Mouse (Mus musculus) kidney, embryonic 14.5 days (tissue): ENCODE data around the gene Farp1. TPM values are rescaled to one million over a fixed set of nuclear protein-coding genes. Genes with fewer than 3 reads are reported as not detected.
A peak's percentile ranks its signal among the peaks of the same experiment; 100 is the strongest.
"Not testable (repeated sequence)": the region's sequence is repeated elsewhere in the genome, so short reads cannot be mapped to it uniquely, and the experiment has no call there.

ENCODE experiments used
- ATAC-seq: fragments of 200-750 bp; cut with Nextera tagmentation; 2 replicates; pipeline ENCODE4 v1.8.0; 2017; ENCODE audit warnings: moderate number of reproducible peaks, mild to moderate bottlenecking, moderate TSS enrichment, moderate library complexity; ENCODE audit not compliant: low FRiP score, low TSS enrichment
- H3K27ac ChIP-seq: fragments of 300-500 bp; sonication (generic); 2 replicates; pipeline ENCODE4 v1.5.1; 2014; ENCODE audit warnings: low read depth, mild to moderate bottlenecking, low read length, moderate library complexity, mixed read lengths
- H3K27me3 ChIP-seq: fragments of 300-500 bp; sonication (generic); 2 replicates; pipeline ENCODE4 v1.6.1; 2014; ENCODE audit warnings: mild to moderate bottlenecking, low read length; ENCODE audit not compliant: control insufficient read depth, insufficient read depth
- H3K36me3 ChIP-seq: fragments of 300-500 bp; sonication (generic); 2 replicates; pipeline ENCODE4 v1.6.1; 2014; ENCODE audit warnings: low read length, mixed read lengths; ENCODE audit not compliant: control insufficient read depth, insufficient read depth
- H3K4me1 ChIP-seq: fragments of 300-500 bp; sonication (generic); 2 replicates; pipeline ENCODE4 v1.6.1; 2014; ENCODE audit warnings: low read length, mixed read lengths; ENCODE audit not compliant: control insufficient read depth, insufficient read depth
- H3K4me2 ChIP-seq: fragments of 300-500 bp; sonication (generic); replicated peaks from 2 replicates; pipeline ENCODE4 v1.6.1; 2014; ENCODE audit warnings: low read depth, mild to moderate bottlenecking, low read length
- H3K4me3 ChIP-seq: fragments of 300-500 bp; sonication (generic); 2 replicates; pipeline ENCODE4 v1.5.1; 2014; ENCODE audit warnings: mild to moderate bottlenecking, low read length
- H3K9ac ChIP-seq: fragments of 300-500 bp; sonication (generic); 2 replicates; pipeline ENCODE4 v1.6.1; 2014; ENCODE audit warnings: low read depth, mild to moderate bottlenecking, low read length, moderate library complexity
- H3K9me3 ChIP-seq: fragments of 300-500 bp; sonication (generic); 2 replicates; pipeline ENCODE4 v1.6.1; 2016; ENCODE audit warnings: low read length; ENCODE audit not compliant: control insufficient read depth
- WGBS: fragments of 180-500 bp; shearing (Covaris S2); extraction: QIAGEN DNeasy Blood & Tissue Kit; methylation state at CpG from one replicate; pipeline ENCODE4 v1.1.7; 2014; 5-methylcytosine and 5-hydroxymethylcytosine counted together
- polyA plus RNA-seq: library from polyadenylated mRNA; unstranded; fragments of >200 nt; fragmentation: Nextera tagmentation; extraction: Ambion mirVana; gene quantifications from 2 replicates; pipeline ENCODE4 v1.2.1, GENCODE M21; 2014

Gene Farp1
- polyA plus RNA-seq, 1 experiment from 2014 or later: 43.3 TPM

DNA sequence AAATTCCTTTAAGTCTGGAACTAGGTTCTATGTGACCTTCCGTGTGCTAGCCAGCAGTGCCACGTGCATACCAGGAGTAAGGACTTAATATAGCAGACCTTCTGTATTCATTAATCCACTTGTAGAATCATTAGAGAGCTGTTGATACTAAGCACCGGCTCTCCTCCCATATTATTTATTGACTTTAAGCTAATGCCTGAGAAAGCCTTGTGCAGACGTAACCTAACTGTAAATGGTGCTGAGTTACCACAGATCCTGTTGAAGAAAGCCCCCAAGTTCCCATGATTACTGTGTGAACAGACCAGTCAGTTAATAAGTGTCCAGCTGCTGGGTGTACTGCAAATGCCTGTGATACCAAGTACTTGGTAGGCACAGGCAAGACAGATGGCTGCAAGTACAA, 81.7 kb downstream of the Farp1 start:
- Histone ChIP-seq H3K36me3 (peaks cover 6% of the 10 kb centered on the region; the same call in 1 of the 2 replicates), H3K27ac (no peak overlapping the region), H3K4me2 (no peak overlapping the region), H3K9me3 (no peaks in the 10 kb centered on the region), H3K27me3 (no peaks in the 10 kb centered on the region), H3K9ac (no peak overlapping the region), H3K4me1 (peaks cover 18% of the 10 kb centered on the region; the same call in 1 of the 2 replicates), H3K4me3 (no peak overlapping the region)
- 66% methylated on average over 4 of the region's 4 CpGs for WGBS
- peak; percentile 20; the same call in 1 of the 2 replicates for ATAC-seq

DNA sequence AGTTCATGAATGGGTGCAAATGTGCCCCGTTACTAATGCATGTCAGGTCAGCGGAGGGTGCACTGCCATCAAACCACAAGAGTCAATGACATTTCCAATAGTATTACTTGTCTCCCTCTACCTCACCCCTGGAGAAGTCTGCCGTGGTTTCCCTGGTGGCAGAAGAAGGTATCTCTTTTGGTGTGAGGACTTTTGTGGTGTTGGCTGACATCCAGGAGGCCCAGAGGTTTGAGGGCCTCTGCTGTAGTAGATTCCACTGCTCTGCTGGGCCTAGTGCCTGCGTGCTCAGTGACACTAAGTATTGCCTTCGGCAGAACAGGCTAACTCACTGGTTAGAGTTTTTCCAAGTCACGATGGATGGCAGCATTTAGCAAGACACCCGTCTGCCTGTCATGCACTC, 83.9 kb downstream of the Farp1 start:
- Histone ChIP-seq H3K9me3 (no peaks in the 10 kb centered on the region), H3K4me1 (peaks cover 32% of the 10 kb centered on the region), H3K27ac (no peak overlapping the region), H3K36me3 (peaks cover 5% of the 10 kb centered on the region; the same call in 1 of the 2 replicates), H3K9ac (no peak overlapping the region), H3K4me3 (no peak overlapping the region), H3K4me2 (no peak overlapping the region), H3K27me3 (no peaks in the 10 kb centered on the region)
- ATAC-seq: no peak
- 74% methylated on average over 7 of the region's 7 CpGs for WGBS

DNA sequence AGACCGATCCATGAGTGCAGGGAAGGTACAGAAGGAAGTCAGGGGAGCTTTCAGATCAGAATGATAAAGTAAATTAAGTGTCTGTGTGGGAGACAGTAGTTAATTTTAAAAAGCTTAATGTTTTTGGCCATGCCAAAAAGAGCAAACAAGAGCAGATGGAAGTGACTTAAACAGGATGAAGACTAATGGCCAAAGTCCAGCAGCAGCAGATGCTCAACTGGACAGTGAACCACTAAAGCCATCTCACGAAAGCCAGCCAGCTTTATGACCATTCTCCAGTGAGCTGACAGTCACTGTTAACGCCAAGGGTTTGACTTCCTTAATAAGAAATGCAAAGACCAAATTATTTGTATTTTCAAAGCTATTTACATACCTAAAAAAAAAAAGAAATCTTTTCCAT, 86.7 kb downstream of the Farp1 start:
- Histone ChIP-seq H3K9ac (no peak overlapping the region), H3K27ac (no peak overlapping the region), H3K4me3 (no peak overlapping the region), H3K9me3 (no peaks in the 10 kb centered on the region), H3K4me1 (peaks cover 37% of the 10 kb centered on the region), H3K36me3 (no peaks in the 10 kb centered on the region), H3K4me2 (no peak overlapping the region), H3K27me3 (no peaks in the 10 kb centered on the region)
- ATAC-seq: no peak
- 41% methylated on average over 3 of the region's 3 CpGs for WGBS

DNA sequence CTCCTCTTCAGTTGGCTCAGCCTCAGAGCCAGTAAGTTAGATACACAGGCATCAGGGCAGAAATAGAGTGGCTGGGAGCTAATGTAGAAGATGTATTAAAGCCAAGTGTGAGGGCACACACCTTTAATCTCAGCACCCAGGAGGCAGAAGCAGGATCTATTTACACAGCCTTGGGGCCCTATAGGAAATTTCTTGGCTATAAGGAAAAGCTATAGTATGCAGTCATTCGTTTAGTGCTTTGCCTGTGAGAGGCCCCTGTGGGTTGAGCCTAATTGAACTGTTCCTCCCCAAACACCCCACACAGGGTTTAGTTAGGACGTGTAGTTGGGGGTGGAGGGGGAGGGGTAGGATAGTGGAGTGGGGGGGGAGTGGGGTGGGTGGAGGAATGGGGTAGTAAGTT, 87.9 kb downstream of the Farp1 start:
- Histone ChIP-seq H3K9ac (no peak overlapping the region), H3K4me1 (peaks cover 39% of the 10 kb centered on the region), H3K36me3 (no peaks in the 10 kb centered on the region), H3K9me3 (no peaks in the 10 kb centered on the region), H3K27me3 (no peaks in the 10 kb centered on the region), H3K4me3 (no peak overlapping the region), H3K27ac (peak overlapping the region; percentile 43; the same call in 1 of the 2 replicates), H3K4me2 (no peak overlapping the region)
- no peak for ATAC-seq
- 15% methylated on average over 2 of the region's 2 CpGs for WGBS

DNA sequence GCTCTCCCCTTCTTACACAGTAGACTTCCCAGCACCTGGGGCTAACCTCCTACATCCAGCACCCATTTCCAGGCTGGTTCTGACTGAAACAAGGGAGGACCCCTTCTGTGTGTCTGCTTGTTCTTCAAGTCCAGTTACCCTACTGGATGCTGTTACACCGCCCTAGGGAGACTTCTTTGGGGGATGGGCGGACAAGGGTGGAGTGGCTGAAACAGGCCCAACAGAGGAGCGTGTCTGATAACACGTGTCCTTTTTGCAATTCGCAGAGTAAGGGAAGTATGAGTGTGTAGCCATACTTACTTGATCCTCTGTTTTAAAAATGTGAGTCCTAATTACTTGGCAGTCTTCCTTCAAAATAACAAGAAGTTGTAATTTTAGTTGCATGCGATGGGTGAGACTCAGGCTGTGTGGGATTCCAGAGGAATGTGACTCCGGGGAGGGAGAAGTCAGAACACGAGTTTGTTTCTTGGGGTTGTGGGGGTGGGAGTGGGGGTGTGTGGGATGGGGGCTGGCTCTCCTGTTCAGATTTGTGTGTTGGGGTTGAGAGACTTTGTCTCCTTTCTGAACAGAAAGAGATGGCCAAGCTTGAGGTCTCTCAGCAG, 89.5 kb downstream of the Farp1 start:
- no peaks in the 10 kb centered on the region for H3K36me3 ChIP-seq
- no peak overlapping the region for H3K9ac ChIP-seq
- ATAC-seq: no peak
- no peak overlapping the region for H3K4me2 ChIP-seq
- no peaks in the 10 kb centered on the region for H3K27me3 ChIP-seq
- no peaks in the 10 kb centered on the region for H3K9me3 ChIP-seq
- H3K4me3 ChIP-seq: no peak overlapping the region
- whole genome bisulfite sequencing: 72% methylated on average over 8 of the region's 8 CpGs
- H3K27ac ChIP-seq: no peak overlapping the region
- H3K4me1 ChIP-seq: peaks cover 51% of the 10 kb centered on the region

DNA sequence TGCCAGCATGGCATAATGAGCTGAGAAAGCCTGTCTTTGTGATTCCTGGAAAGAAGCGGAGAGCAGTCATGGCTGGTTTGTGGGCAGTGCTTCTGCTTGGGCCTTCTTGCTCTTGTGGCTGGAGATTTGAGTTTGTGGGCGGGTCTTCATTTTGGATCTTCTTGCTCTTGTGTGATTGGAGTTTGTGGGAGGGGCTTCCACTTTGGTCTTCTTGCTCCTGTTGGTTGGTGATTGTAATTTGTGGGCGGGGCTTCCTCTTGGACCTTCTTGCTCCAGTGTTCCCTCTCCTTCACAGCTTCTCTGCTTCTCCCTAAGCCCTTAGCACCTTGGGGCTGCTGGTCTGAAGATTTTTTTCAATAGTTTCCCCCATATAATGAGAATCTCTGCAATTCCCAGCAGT, 90.7 kb downstream of the Farp1 start:
- no peaks in the 10 kb centered on the region for H3K27me3 ChIP-seq
- no peaks in the 10 kb centered on the region for H3K9me3 ChIP-seq
- no peak overlapping the region for H3K4me3 ChIP-seq
- ATAC-seq: no peak
- no peaks in the 10 kb centered on the region for H3K36me3 ChIP-seq
- no peak overlapping the region for H3K27ac ChIP-seq
- H3K9ac ChIP-seq: no peak overlapping the region
- H3K4me1 ChIP-seq: peaks cover 55% of the 10 kb centered on the region
- WGBS: 93% methylated on average over 3 of the region's 3 CpGs
- no peak overlapping the region for H3K4me2 ChIP-seq

DNA sequence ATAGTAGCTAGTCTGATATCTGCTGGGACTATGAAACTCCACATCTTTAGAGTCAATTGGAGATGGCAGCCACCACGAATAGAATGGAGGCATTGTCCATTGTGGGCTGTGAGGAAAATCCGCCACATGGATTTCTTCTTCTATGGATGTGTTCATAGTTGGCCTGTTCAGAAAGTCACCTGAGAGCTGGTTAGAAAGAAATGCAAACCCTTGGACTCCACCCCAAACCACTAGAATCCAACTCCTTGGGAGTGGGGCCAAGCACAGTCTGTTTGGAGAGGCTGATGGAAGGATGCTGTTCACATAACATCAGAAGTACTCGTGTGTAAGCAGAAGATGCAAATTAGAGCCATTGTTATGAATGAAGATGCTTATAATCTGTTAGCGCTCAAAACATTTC, 91.3 kb downstream of the Farp1 start:
- ATAC-seq: no peak
- no peaks in the 10 kb centered on the region for H3K36me3 ChIP-seq
- no peak overlapping the region for H3K4me2 ChIP-seq
- no peak overlapping the region for H3K4me3 ChIP-seq
- H3K27ac ChIP-seq: no peak overlapping the region
- peaks cover 61% of the 10 kb centered on the region for H3K4me1 ChIP-seq
- 94% methylated on average over 4 of the region's 4 CpGs for WGBS
- no peaks in the 10 kb centered on the region for H3K9me3 ChIP-seq
- H3K27me3 ChIP-seq: no peaks in the 10 kb centered on the region
- H3K9ac ChIP-seq: no peak overlapping the region

DNA sequence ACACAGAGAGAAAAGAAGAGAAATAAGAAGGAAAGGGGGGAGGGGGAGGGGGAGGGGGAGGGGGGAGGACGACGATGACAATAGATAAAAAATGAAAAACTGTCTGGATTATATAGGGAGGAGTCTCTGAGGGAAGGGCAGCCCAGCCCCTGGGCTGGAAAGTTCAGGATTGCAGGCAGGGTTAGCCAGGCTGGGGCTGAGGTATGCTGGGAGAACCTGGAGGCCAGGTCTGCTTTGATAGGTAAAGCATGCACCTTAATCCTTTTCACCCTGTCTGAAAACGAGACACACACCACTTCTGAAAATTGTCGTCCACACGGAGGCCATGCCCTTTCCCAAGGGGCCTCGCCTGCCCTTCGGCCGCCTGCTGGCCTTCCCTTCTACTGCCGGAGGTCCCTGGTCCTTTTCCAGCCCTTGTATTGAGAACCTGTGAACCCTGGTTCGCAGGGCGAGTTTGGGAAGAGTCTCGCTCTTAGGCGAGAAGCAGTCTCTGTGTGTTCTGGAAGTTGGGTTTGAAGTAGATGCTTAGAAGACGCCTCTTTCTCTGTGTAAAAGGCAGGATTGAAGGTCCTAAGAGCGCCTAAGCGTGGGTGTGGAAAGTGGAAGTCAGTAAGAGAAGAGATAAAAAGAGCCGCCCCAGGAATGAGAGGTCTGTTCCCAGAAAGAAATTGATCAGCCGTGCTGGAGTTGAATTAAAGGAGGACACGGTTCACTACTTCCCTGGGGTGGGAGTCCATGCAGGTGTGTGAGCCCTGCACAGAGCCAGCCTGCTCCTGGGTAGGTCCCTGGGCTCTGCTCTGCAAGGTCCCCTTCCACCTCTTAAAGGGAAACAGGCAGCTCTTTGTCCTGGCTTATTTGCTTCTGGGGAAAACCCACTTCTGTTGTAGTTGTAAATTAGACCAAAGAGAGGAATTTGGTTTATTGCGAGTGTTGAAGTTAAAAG, 94.1 kb downstream of the Farp1 start:
- peak; percentile 92 for ATAC-seq
- no peak overlapping the region for H3K4me3 ChIP-seq
- peaks cover 47% of the 10 kb centered on the region for H3K4me1 ChIP-seq
- H3K9me3 ChIP-seq: no peaks in the 10 kb centered on the region
- 12% methylated on average over 20 of the region's 20 CpGs for WGBS
- no peaks in the 10 kb centered on the region for H3K27me3 ChIP-seq
- peak overlapping the region; percentile 21 for H3K4me2 ChIP-seq
- H3K9ac ChIP-seq: no peak overlapping the region
- H3K27ac ChIP-seq: peak overlapping the region; percentile 89
- no peaks in the 10 kb centered on the region for H3K36me3 ChIP-seq

DNA sequence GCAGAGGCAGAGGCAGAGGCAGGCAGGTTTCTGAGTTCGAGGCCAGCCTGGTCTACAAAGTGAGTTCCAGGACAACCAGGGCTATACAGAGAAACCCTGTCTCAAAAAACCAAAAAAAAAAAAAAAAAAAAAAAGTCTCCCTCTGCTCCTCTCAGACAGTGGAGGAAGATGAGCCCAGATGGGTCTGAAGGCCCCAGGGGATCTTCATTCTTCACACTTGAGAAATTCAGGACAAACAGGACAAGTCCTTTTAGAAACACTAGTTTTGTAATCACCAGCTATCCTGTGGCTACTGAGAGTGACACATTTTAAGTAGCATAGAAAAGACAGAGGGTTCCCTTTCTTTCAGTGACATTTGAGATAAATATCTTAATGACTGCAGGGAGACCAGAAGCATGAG, 95.4 kb downstream of the Farp1 start:
- no CpG with 5 or more reads among the region's 1 CpGs for WGBS
- H3K4me1 ChIP-seq: peaks cover 38% of the 10 kb centered on the region
- H3K9me3 ChIP-seq, H3K4me2 ChIP-seq, ATAC-seq, H3K9ac ChIP-seq, H3K36me3 ChIP-seq, H3K27me3 ChIP-seq, H3K4me3 ChIP-seq: not testable (repeated sequence)
- peak overlapping the region; percentile 57; the same call in 1 of the 2 replicates for H3K27ac ChIP-seq
